Mouse (Mus musculus) B cell, adult 2 months (primary cell): Measurements from ENCODE around the gene Ssc5d.
"Not testable (repeated sequence)": the region's sequence is repeated elsewhere in the genome, so short reads cannot be mapped to it uniquely, and the experiment has no call there.

ENCODE experiments used
- DNase-seq, 2 experiments: peaks; one replicate each; pipeline ENCODE4 v3.0.0; 2022

Ssc5d gene

GRCm38 (mm10) chr7:4925441-4926381, at the start of gene Ssc5d:
Ssc5d (plus strand) TSS chr7:4925785.
- DNase-seq: no peak

DNA sequence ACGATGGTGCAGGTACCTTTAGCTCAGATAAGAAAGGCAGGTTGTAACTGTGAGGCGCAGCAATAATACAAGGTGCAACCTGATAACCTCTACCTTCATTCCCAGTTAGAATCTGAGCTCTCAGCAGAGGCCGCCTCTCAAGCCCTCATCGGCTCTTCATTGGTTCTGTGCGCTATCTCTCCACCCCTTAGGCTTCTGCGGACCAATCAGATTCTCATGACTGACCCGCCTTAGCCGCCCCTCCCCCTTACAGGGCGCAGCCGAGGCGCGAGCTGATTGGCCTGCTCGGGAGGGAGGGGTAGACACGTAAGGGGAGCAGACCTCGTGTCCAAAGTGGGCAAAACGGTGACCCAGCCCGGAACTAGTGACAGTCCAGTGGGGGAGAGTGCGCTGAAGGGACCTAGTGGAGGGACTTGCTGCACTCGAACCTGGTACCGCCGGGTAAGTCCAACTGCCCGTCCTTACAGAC, 48.8 kb upstream of the Ssc5d start, which contains the start of gene Isoc2a:
Gene Isoc2a (plus strand): TSS at position 401 of the 469 bp plus-strand sequence.
- peak; percentile 83 to 84 for DNase-seq

- DNase-seq: peak in 1 of 2 experiments; percentile 19
These were observed 48.4 kb upstream of the Ssc5d start for GRCm38 (mm10) chr7:4877226-4877625.

DNA sequence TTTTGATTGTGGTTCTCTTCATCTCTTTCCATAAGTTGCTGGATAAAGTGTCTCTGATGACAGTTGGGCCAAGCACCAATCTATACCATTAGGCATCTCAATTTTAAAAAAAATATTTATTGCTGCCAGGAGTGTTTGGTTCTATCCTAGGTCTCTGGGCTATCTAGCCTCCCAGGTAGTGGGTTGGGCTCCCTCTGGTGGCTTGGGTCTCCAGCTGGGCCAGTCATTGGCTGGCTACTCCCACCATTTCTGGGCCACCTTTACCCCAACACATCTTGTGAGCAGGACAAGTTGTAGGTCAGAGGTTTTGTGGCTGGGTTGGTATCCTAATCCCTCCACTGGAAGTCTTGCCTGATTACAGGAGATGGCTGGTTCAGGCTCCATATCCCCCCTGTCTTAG, 47.4 kb upstream of the Ssc5d start:
- DNase-seq: peak; percentile 48 to 61

- DNase-seq: not testable (repeated sequence)
These were observed 46.5 kb upstream of the Ssc5d start for GRCm38 (mm10) chr7:4879036-4879435.

GRCm38 (mm10) chr7:4886680-4887079, 38.9 kb upstream of the Ssc5d start:
- no peak for DNase-seq

DNA sequence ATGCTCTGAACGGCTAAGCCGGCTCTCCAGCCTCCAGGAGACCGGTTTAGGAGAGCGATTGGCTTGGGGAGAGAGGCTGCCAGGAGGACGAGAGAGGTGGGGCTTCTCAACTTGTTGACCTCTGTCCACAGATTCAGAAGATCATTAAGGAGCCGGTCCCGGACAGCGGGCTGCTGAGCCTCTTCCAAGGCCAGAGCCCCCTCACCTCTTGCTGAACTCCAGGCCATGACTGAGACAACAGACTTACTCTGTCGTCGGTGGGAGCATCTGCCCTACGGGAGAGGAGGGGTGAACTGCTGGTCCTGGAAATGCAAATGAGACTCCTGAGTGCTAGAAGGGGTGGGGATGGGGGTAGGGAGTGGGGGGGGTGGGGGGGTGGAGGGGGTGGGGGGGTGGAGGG, 30.4 kb upstream of the Ssc5d start:
- DNase-seq: no peak

DNA sequence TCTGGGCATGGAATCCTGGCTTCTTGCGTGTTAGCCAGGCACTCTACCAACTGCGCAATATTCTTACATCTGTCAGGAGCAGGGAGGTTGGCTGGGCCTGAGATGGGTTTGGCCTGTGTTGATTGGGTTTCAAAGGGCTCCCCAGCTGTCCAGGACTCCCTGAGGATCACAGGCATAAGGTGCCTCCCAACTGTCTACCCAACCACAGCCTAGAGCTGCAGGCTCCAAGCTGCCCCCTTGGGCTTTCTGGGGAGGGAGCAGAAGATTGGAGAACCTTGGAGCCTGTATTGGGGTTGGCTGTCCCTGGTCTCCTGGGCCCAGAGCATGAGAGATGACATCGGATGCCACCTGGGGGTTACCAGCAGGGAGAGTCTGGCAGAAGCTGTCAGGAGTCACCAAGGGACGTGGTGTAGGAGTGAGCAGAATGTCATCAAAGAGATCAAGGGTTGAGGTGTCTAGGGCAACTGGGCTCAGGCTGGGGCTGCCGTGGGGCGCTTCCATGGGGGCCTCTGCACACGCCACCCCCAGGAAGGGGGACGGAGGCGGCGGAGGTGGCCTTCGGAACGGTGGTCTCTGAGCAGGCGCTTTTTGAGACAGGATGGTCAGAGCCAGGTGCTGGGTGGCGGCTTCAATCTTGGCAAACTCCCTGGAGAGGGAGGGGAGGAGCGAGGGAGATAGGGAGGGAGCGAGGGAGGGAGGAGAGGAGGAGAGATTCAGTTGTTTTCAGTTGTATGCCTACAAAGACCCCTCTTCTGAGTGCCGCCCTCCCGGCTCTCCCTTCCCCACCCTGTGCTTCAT, 26.5 kb upstream of the Ssc5d start:
- DNase-seq: no peak

DNA sequence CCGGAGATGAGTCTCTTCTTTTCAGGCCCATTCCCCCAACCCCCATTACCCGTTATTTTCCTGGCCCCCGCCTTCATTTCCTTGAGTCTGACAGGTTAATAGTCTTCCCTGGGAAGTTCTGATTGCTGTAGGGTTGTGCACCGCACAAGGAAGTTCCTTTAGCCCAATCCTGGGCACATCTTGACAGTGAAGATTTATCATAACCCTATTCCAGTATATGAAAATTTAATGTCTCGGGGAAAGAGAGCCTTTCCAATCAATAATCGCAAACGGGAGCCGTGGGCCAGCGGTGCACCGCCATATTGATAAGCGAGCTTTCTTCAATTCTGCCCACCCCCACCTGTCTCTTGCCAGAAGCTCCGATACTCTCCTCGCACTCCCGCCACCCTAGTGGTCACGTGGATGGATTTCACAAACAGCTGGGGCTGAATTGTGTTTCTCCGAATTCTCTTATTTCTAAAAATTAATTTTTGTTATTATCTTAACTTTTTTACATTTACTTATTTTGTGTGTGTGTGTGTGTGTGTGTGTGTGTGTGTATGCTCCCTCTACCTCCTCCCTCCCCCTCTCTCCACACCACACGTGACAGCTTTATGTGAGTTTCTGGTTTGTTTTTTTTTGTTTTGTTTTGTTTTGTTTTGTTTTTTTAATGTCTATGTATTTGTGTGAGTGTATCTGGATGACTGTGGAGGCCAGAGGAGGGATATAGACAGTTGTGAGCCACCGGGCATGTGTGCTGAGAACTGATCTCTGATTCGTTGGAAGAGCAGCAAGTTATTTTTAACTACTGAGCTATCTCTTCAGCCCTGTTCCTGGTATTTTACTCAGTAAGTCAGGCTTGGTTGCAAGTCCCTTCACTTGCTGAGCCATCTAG, 25.7 kb upstream of the Ssc5d start:
- no peak for DNase-seq

DNA sequence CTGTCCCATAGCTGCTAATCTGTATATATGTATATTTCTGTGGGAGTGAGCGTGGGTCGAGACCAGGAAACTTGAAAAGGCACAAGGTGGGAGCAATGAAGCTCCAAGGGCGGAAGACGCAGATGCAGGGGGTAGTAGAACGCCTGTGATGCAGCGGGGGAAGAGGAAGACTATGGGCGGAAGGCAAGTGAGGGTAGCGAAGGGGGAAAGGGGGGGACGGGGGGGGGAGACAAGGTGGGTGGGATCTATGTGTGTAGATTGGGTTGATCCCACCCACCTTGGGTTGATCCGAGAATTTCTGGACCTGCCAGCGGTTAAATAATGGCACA, 25.1 kb upstream of the Ssc5d start:
- DNase-seq: no peak

DNA sequence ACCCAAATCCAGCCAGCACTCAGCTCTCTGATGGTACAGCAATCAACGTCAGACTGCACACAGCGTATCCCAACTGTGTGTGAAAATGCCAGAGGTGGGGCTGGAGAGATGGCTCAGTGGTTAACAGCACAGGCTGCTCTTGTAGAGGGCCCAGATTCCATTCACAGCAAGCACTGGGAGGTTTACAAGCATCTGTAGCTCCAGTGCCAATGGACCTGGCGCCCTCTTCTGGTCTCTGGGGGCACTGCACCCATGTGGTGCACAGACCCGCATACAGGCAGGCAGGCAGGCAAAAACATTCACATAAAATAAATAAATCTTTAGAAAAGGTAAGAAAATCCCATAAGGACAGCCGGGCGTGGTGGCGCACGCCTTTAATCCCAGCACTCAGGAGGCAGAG, 24.4 kb upstream of the Ssc5d start:
- peak; percentile 67 to 71 for DNase-seq

GRCm38 (mm10) chr7:4902404-4902803, 23.2 kb upstream of the Ssc5d start:
- no peak for DNase-seq

- DNase-seq: no peak
These were observed 19.1 kb upstream of the Ssc5d start, which contains the start of gene Gm36210 for GRCm38 (mm10) chr7:4906466-4906950. Gm36210 (minus strand) TSS chr7:4906516.

GRCm38 (mm10) chr7:4911561-4911960, 14.0 kb upstream of the Ssc5d start:
- peak; percentile 70 to 73 for DNase-seq

DNA sequence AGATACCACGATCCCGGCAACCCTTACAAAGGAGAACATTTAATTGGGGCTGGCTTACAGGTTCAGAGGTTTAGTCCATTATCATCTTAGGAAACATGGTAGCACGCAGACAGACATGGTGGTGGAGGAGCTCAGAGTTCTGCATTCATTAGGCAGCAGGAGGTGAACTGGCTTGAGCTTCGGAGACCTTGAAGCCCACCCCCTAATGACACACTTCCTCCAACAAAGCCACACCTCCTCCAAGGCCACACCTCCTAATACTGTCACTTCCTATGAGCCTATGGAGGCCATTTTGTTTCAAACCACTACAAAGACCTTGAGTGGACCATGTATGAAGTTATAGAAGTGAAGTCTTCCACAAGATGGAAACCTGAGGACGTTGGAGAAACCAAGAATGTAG, 13.3 kb upstream of the Ssc5d start:
- no peak for DNase-seq

GRCm38 (mm10) chr7:4915007-4915665, 10.4 kb upstream of the Ssc5d start, which contains the start of gene Zfp628:
Zfp628 (plus strand) TSS chr7:4915217.
- DNase-seq: peak; percentile 94 to 95

DNA sequence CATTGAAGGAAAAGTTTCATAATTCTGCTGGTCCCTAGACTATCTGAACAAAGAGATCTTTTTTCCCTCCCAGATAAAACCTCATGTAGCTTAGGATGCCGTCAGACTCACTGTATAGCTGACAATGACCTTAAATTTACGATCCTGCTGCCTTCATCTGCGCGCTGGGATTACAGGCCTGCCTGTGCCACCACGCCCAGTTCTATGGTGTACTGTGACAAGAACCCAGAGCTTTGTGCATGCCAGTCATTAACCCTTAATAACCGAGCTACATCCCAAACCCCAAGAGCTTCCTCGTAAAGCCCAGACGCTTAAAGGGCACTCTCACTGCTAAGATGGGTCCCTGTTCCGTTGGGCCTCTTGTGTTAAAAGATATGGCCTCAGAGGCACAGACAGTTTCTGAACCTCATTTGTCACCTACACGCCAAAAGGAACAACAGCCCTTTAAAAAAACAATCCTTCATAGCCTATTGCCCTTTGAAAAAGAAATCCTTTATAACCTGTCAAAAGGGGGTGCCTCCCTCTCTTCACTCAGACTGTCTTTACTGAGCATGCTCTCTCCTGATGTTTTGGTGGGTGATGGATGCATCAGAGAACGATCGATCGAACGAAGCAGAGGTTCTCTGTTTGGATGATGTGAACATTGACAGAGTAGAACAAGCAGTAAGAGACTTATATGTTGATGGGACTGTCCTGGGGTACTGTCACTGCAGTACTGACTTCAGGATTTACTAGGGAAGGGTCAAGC, 9.7 kb upstream of the Ssc5d start:
- no peak for DNase-seq

DNA sequence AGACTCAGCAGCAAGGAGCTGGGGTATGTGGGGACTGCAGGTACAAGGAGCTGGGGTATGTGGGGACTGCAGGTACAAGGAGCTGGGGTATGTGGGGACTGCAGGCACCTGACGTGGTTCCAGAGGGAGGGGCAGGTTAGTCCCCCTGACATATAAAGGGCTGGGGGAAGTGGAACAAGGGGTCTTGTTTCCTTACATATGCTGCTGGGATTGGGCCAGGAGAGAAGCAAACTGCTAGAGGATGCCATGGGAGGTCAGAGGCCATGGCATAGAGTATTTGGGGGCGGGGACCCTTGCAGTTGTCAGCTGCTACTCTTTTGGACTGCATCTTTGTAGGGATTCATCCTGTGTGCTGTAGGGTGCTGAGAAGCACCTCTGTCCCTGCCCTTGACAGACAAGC, 8.1 kb upstream of the Ssc5d start:
- DNase-seq: no peak

DNA sequence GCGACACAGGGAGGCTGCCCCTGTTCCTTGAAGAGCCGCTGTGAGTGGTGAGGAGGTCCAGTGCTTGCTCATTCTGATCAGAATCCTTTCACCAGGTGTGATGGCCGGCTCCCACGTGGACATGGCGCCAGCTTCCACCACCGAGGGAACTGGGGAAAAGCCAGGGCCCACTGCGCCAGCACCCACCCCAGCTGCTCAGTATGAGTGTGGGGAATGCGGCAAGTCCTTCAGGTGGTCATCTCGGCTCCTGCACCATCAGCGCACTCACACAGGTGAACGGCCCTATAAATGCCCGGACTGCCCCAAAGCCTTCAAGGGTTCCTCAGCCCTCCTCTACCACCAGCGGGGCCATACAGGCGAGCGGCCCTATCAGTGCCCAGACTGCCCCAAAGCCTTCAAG, 6.9 kb upstream of the Ssc5d start:
- DNase-seq: no peak

DNA sequence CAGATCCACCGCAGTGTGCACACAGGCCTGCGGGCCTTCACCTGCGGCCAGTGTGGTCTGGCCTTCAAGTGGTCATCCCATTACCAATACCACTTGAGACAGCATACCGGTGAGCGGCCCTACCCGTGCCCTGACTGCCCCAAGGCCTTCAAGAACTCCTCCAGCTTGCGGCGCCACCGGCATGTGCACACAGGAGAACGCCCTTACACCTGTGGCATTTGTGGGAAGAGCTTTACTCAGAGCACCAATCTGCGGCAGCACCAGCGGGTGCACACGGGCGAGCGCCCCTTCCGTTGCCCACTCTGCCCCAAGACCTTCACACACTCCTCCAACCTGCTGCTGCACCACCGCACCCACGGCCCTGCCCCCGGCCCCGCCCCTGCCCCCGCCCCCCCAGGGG, 6.5 kb upstream of the Ssc5d start:
- DNase-seq: no peak

- no peak for DNase-seq
These were observed 5.6 kb upstream of the Ssc5d start for GRCm38 (mm10) chr7:4919971-4920370.
